Mouse (Mus musculus) liver, postnatal 0 days (tissue): ENCODE results near the gene Twsg1. TPM values are rescaled to one million over a fixed set of nuclear protein-coding genes. Genes with fewer than 3 reads are reported as not detected.
"Not testable (repeated sequence)": the region's sequence is repeated elsewhere in the genome, so short reads cannot be mapped to it uniquely, and the experiment has no call there.

Source experiments
- ATAC-seq: fragments of 200-750 bp; cut with Nextera tagmentation; 2 replicates; pipeline ENCODE4 v1.8.0; 2017; ENCODE audit warnings: mild to moderate bottlenecking, moderate library complexity
- DNase-seq: peaks from one replicate; pipeline ENCODE4 v3.0.0-alpha.2; 2016
- H3K27ac ChIP-seq: fragments of 300-500 bp; sonication (generic); 2 replicates; pipeline ENCODE4 v1.5.1; 2014; ENCODE audit warnings: antibody characterized with exemption, moderate library complexity, mild to moderate bottlenecking, low read depth
- H3K27me3 ChIP-seq: fragments of 300-500 bp; sonication (generic); 2 replicates; pipeline ENCODE4 v1.6.1; 2014; ENCODE audit warnings: low read length, control low read depth, mixed read lengths; ENCODE audit not compliant: insufficient read depth
- H3K36me3 ChIP-seq: fragments of 300-500 bp; sonication (generic); replicated peaks from 2 replicates; pipeline ENCODE4 v1.6.1; 2014; ENCODE audit warnings: mild to moderate bottlenecking, control low read depth, low read length, moderate library complexity, mixed read lengths; ENCODE audit not compliant: insufficient read depth
- H3K4me1 ChIP-seq: fragments of 300-500 bp; sonication (generic); 2 replicates; pipeline ENCODE4 v1.6.1; 2014; ENCODE audit warnings: antibody characterized with exemption, mild to moderate bottlenecking, control low read depth; ENCODE audit not compliant: insufficient read depth
- H3K4me2 ChIP-seq: fragments of 300-500 bp; sonication (generic); 2 replicates; pipeline ENCODE4 v1.6.1; 2014; ENCODE audit warnings: low read depth, mild to moderate bottlenecking, low read length, moderate library complexity, mixed read lengths
- H3K4me3 ChIP-seq: fragments of 300-500 bp; sonication (generic); 2 replicates; pipeline ENCODE4 v1.5.1; 2014; ENCODE audit warnings: low read depth, low read length
- H3K9ac ChIP-seq: fragments of 300-500 bp; sonication (generic); replicated peaks from 2 replicates; pipeline ENCODE4 v1.6.1; 2014; ENCODE audit warnings: mild to moderate bottlenecking, moderate library complexity
- H3K9me3 ChIP-seq: fragments of 300-500 bp; sonication (generic); 2 replicates; pipeline ENCODE4 v1.6.1; 2016; ENCODE audit warnings: mild to moderate bottlenecking, control low read depth, low read length, mixed read lengths
- CTCF ChIP-seq: sonication (generic); IDR thresholded peaks from 2 replicates; pipeline ENCODE4 v1.5.1; 2016; ENCODE audit warnings: antibody characterized with exemption, low read depth
- EP300 ChIP-seq: IDR thresholded peaks from 2 replicates; pipeline ENCODE4 v1.6.1; 2016; ENCODE audit warnings: antibody characterized with exemption, low read depth, mild to moderate bottlenecking
- WGBS: fragments of 180-500 bp; shearing (Covaris S2); extraction: QIAGEN DNeasy Blood & Tissue Kit; methylation state at CpG from one replicate; pipeline ENCODE4 v1.1.7; 2014; ENCODE audit not compliant: insufficient replicate concordance; 5-methylcytosine and 5-hydroxymethylcytosine counted together
- polyA plus RNA-seq: library from polyadenylated mRNA; unstranded; fragments of >200 nt; fragmentation: Nextera tagmentation; extraction: Ambion mirVana; gene quantifications from 2 replicates; pipeline ENCODE4 v1.2.1, GENCODE M21; 2015

The Twsg1 gene
- polyA plus RNA-seq = 16.8 and 19.4 TPM in 2 replicates

GRCm38 (mm10) chr17:65950622-65951404, at the start of gene Twsg1:
Gene Twsg1 (minus strand): TSS chr17:65951226.
- Histone ChIP-seq H3K4me2 (peak within 1 kb of the TSS; percentile 80), H3K9ac (peak within 1 kb of the TSS; percentile 94), H3K9me3 (no peaks in the 10 kb centered on the region), H3K27ac (peak within 1 kb of the TSS; percentile 91), H3K4me1 (peaks cover 5% of the 10 kb centered on the region; the same call in 1 of the 2 replicates), H3K36me3 (0 out of 2 replicates have a peak, but pooled peaks cover 7% of the 10 kb centered on the region), H3K27me3 (no peaks in the 10 kb centered on the region), H3K4me3 (peak within 1 kb of the TSS; percentile 93)
- peak; percentile 98 for ATAC-seq
- under 1% methylated on average over 74 of the region's 87 CpGs for WGBS
- TF ChIP-seq EP300 = no peak
- peak; percentile 89 for TF ChIP-seq CTCF
- DNase-seq = peak; percentile 98

DNA sequence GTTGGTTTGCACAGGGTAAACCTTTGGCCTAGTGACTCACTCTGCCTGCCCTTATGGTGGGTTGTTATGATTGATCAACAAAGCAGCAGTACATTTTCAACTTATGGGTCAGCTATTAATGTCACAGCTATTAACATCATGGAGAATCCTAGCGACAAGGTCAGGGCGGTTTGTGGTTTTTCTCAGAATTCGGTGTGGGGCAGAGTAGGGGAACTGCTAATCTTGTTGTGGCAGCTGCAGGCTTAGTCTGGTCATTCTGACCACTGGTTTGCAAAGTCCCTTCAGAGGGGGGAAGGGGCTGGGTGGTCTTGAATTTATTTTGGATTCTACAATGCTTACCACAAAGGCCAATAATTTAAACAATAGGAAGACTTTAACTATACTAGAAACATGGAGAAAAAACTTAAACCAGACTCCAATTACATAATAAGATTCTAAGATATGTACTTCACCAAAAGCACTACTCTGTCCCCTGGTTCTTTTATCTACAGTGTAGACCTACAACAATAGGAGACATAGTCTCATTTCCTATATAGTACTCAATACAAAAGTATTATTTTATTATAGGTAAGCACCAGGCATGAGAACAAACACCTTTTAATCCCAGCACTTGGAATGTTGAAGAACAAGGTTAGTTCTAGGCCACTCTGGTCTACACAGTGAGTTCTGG, 37.3 kb upstream of the Twsg1 start:
- TF ChIP-seq EP300 (peak; percentile 49; the same call in 1 of the 2 replicates), CTCF (no peak)
- H3K27me3 ChIP-seq = no peaks in the 10 kb centered on the region
- 0 out of 2 replicates have a peak, but pooled peaks cover 3% of the 10 kb centered on the region for H3K36me3 ChIP-seq
- H3K27ac ChIP-seq = no peak overlapping the region
- no peak overlapping the region for H3K4me2 ChIP-seq
- no peaks in the 10 kb centered on the region for H3K9me3 ChIP-seq
- no peak overlapping the region for H3K9ac ChIP-seq
- ATAC-seq = peak; percentile 53; the same call in 1 of the 2 replicates
- DNase-seq = no peak
- H3K4me3 ChIP-seq = no peak overlapping the region
- WGBS = 54% methylated on average over 3 of the region's 3 CpGs
- H3K4me1 ChIP-seq = no peaks in the 10 kb centered on the region

GRCm38 (mm10) chr17:65976720-65977119, 25.7 kb upstream of the Twsg1 start:
- not testable (repeated sequence) for H3K9me3 ChIP-seq, DNase-seq, H3K4me3 ChIP-seq, H3K27me3 ChIP-seq, H3K9ac ChIP-seq, H3K4me2 ChIP-seq, H3K27ac ChIP-seq, ATAC-seq, H3K4me1 ChIP-seq
- peaks cover 10% of the 10 kb centered on the region for H3K36me3 ChIP-seq

GRCm38 (mm10) chr17:65967751-65968150, 16.7 kb upstream of the Twsg1 start:
- Histone ChIP-seq H3K27me3 (no peaks in the 10 kb centered on the region), H3K4me1 (no peaks in the 10 kb centered on the region), H3K9me3 (no peaks in the 10 kb centered on the region), H3K36me3 (peaks cover 3% of the 10 kb centered on the region), H3K9ac (no peak overlapping the region), H3K4me3 (no peak overlapping the region), H3K27ac (no peak overlapping the region), H3K4me2 (no peak overlapping the region)
- no peak for TF ChIP-seq EP300
- WGBS = 70% methylated on average over 11 of the region's 11 CpGs
- DNase-seq (no peak), ATAC-seq (no peak)

GRCm38 (mm10) chr17:65962263-65962662, 11.2 kb upstream of the Twsg1 start:
- Histone ChIP-seq H3K9ac (no peak overlapping the region), H3K27me3 (no peaks in the 10 kb centered on the region), H3K4me3 (no peak overlapping the region), H3K4me1 (no peaks in the 10 kb centered on the region), H3K27ac (no peak overlapping the region), H3K9me3 (no peaks in the 10 kb centered on the region), H3K36me3 (no peaks in the 10 kb centered on the region; the same call in 1 of the 2 replicates), H3K4me2 (no peak overlapping the region)
- 87% methylated on average over 2 of the region's 2 CpGs for WGBS
- DNase-seq (no peak), ATAC-seq (no peak)
- TF ChIP-seq CTCF (peak; percentile 27), EP300 (no peak)

DNA sequence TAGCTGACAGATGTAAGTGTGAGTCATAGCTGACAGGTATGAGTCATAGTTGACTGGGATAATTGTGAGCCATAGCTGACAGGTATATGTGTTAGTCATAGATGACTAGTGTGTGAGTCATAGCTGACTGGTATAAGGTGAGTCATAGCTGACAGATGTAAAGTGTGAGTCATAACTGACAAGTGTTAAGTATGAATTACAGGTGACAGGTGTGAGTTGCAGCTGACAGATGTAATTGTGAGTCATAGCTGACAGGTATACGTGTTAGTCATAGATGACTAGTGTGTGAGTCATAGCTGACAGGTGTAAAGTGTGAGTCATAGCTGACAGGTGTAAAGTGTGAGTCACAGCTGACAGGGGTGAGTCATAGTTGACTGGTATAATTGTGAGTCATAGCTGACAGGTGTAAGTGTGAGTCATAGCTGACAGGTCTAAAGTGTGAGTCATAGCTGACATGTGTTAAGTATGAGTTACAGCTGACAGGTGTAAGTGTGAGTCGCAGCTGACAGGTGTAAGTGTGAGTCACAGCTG, 10.6 kb upstream of the Twsg1 start:
- no peak for DNase-seq
- Histone ChIP-seq H3K9ac (no peak overlapping the region), H3K36me3 (no peaks in the 10 kb centered on the region; the same call in 1 of the 2 replicates), H3K4me3 (no peak overlapping the region), H3K4me2 (no peak overlapping the region), H3K4me1 (peaks cover 2% of the 10 kb centered on the region; the same call in 1 of the 2 replicates), H3K9me3 (no peaks in the 10 kb centered on the region), H3K27me3 (no peaks in the 10 kb centered on the region), H3K27ac (no peak overlapping the region)
- peak; percentile 81 for ATAC-seq
- WGBS = 76% methylated on average over 2 of the region's 2 CpGs
- TF ChIP-seq CTCF (no peak), EP300 (no peak)
